Mouse (Mus musculus) c-Kit-positive CD71-positive TER-119-negative erythroid progenitor cells, embryonic 14.5 days (primary cell): ENCODE measurements around the gene Wfdc18.
A peak's percentile ranks its signal among the peaks of the same experiment; 100 is the strongest.

Experiments used
- DNase-seq: peaks from one replicate; pipeline ENCODE4 v3.0.0-alpha.2; 2013; ENCODE audit warnings: low read depth

The Wfdc18 gene

DNA sequence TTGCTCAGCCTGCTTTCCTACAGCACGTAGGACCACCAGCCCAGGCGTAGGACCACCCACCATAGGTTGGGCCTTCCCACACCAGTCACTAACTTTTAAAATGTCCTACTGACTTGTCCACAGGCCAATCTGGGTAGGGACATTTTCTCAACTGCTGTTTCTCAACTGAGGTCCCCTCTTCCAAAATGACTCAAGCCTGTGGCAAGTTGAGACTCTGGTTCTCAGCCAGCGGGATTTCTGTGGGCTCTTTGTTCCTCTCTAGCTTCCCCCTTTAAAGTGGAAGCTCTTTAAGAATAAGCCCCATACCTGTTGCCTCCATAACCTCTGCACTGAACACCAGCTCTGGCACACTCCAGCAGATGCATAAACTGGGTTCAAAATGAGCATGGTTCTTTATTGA is 34.7 kb downstream of the Wfdc18 start:
- no peak for DNase-seq

GRCm38 (mm10) chr11:83746152-83746551 is 37.3 kb downstream of the Wfdc18 start:
- no peak for DNase-seq

DNA sequence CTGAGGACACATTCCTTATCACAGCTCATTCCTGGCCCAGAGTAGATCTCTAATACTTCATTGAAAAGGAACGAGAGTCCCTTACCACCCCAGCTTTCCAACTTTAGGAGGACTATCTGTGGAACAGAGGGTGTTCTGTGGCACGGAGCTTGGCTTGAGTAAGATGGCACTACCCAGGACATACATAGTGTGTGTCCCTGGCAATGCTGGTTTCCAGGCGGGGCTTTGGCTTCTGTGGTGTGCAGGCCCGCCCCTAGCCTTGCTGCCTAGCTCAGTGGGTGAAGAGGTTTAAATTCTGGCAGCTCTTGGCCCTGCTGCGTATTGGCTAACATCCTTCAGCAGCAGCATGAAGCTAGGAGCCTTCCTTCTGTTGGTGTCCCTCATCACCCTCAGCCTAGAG is 37.9 kb downstream of the Wfdc18 start, which contains the start of gene Wfdc21:
Gene Wfdc21, plus strand, starts transcription at position 260 of the 400 bp plus-strand sequence.
- no peak for DNase-seq

DNA sequence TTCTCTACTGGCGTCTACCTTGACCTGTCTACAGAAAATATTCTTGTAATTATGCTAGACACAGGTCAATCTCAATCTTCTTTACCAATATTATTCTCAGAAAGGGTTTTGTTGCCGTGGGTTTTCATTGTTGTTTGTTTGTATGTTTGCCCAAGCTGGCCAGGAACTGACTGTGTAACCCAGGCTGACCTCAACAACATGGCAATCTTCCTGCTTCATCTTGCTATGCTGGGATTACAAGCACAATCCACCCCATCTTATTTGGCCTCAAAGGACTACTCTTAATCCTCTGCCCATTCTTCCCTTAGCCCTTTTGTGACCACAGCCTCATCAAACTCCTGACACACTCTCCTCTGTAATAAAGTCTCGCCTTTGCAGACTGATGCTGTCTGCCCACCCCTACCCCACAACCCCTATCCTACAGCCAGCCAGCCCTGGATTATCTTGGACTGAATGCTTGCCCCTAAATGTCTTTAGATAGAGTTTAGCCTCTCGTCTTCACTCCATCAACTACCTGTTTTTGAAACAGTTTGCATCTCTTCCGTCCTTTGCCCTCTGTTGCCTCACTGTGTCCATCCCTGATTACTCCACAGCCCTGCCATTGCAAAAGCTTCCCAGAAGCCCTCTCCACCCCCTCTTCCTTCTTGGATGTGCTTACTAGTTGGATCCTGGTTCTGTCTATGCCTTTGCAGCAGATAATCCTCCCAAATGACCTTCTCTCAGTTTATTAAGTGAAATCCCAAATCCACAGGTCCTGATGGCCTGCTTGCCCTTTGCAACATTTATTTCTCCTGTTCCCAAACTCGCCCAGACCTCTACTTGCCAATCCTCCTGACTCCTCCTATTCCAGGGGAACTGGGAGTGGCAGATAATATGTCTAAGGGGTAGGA is 38.8 kb downstream of the Wfdc18 start:
- DNase-seq, result no peak

- peak; percentile 79 for DNase-seq
These were observed 44.9 kb downstream of the Wfdc18 start, which contains the start of gene Heatr6 for GRCm38 (mm10) chr11:83753581-83754181. Gene Heatr6 (plus strand): TSS chr11:83753696.

DNA sequence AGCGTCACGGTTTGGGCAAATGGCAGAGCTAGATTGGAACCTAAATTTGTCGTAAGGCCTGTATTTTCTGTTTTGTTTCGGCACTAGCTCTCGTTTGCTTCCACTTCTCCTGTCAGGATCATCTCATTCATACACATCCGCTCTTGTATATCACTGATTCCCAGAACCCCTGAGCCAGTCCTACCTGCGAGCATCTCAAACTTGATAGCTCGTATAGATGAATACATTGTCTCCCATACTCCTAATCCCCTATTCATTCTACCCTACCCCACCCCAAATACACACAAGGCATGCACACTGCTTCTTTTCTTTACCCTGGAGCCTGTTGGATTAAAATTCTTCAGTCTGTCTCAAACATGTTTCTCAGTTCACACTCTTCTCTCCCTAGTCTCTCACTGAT is 45.4 kb downstream of the Wfdc18 start:
- no peak for DNase-seq
